Mouse (Mus musculus) left cerebral cortex, adult 9 months (tissue): ENCODE data around the gene Bace2.

ENCODE experiments used
- DNase-seq, 2 experiments: peaks; one replicate each; pipeline ENCODE4 v3.0.0; 2022; ENCODE audit warnings: low spot score in 2 of 2

Bace2 gene

DNA sequence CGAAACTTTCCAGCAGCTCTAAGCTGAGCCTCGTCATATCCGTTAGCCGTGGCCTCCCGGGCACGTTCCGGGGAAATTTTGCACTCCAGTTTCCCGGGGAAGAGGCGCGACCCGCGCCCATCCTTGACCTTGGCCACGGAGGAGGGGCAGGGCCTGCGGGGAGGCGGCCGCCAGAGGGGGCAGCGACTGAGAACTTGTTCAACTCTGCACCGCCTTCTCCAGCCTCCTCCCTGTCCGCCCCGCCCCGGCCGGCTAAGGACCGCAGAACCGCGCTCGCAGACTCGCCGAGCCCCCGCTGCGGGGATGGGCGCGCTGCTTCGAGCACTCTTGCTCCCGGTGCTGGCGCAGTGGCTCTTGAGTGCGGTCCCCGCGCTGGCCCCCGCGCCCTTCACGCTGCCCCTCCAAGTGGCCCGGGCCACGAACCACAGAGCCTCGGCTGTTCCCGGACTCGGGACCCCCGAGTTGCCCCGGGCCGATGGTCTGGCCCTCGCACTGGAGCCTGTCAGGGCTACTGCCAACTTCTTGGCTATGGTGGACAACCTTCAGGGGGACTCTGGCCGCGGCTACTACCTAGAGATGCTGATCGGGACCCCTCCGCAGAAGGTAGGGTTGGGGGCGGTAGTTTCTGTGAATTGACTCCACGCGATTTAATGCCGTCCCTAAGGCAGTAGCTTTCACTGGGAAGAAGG lies at the start of gene Bace2:
Gene Bace2, plus strand, starts transcription at position 244 of the 689 bp plus-strand sequence.
- peak in 1 of 2 experiments; percentile 28 for DNase-seq

GRCm38 (mm10) chr16:97307594-97307993 lies 48.9 kb upstream of the Bace2 start:
- no peak for DNase-seq

- no peak for DNase-seq
Observed at GRCm38 (mm10) chr16:97309796-97310569, 46.6 kb upstream of the Bace2 start.

GRCm38 (mm10) chr16:97310570-97310846 lies 46.0 kb upstream of the Bace2 start:
- DNase-seq: no peak

- DNase-seq: peak; percentile 23 to 90
Observed at GRCm38 (mm10) chr16:97312960-97313686, 43.4 kb upstream of the Bace2 start.

DNA sequence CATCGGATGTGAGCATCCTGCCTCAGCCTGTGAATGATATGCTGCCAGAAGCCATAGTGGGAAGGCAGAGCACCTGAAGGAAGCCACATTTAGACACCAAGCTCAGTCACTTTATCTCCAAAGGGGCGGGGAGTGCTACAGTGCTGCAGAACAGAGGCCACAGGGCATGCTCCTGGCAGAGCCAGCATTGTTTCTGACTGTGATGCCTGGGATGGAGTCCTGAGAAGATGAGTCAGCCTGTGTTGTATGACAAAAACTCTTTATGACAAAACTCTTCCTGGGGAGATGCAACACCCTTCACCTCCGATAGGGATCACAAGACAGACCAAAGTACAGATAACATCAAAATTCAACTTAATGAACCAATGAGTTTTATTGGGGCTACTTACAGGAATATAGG lies 35.0 kb upstream of the Bace2 start:
- no peak for DNase-seq

DNA sequence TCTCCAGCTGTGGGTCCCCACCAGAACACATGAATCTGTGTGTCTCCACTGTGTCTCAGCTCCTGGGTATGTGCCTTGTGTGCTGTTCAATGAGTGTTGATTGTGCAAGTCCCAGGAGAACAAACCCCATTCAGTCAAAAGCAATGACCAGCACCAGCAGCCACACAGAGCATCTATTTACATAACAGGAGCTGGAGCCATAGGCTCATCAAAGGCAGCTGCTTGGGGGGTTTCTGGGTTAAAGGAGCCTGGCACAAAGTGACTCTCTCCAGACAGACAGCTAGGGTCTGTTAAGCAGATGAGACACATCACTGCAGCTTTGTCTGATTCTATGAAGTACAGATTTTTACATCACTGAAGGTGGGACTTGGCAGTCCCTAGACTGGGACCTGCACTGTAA lies 33.9 kb upstream of the Bace2 start:
- peak; percentile 31 to 33 for DNase-seq

GRCm38 (mm10) chr16:97325975-97326374 lies 30.6 kb upstream of the Bace2 start:
- peak; percentile 20 to 76 for DNase-seq

DNA sequence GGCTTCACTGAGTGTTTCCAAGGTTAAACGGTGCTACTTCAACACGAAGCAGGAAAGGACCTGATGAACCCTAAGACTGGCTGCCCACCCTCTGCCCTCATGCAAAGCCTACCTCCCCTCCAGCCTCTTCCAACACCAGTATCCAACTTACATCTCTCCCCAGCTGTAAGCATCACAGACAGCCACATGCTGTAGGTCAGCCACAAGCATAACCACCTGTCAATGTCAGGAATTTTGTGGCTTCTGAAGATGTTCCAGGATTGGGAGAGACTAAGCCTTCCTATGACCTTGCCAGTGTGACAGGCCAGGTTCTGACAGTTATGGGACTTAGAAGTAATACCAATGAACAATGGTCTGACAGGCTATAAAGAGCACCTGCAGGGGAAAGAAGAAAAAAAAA lies 27.9 kb upstream of the Bace2 start:
- no peak for DNase-seq

- no peak for DNase-seq
Observed at GRCm38 (mm10) chr16:97353013-97353412, 3.5 kb upstream of the Bace2 start.

DNA sequence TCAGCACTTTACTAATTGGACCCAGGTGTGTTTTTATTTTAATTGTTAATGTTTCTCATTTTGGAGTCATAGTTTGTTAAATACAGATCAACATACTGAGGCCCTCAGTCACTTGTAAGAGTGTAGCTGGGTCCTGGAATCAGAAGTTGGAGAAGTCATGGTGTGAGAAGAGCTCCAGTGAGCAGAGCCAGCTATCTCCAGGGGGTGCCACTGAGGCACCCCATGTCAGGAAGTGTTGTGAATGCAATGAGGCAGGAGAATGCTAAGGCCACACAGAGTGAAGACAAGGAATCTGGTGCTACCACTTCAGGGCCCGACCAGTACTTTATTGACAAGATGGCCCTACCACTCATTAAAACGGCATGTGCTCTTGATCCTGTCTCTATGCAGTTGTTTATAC lies 1.9 kb upstream of the Bace2 start:
- DNase-seq: no peak

- peak; percentile 10 to 13 for DNase-seq
Observed at GRCm38 (mm10) chr16:97357188-97357821, 763 bp downstream of the Bace2 start.

- DNase-seq: no peak
Observed at GRCm38 (mm10) chr16:97362231-97362888, 5.8 kb downstream of the Bace2 start.

DNA sequence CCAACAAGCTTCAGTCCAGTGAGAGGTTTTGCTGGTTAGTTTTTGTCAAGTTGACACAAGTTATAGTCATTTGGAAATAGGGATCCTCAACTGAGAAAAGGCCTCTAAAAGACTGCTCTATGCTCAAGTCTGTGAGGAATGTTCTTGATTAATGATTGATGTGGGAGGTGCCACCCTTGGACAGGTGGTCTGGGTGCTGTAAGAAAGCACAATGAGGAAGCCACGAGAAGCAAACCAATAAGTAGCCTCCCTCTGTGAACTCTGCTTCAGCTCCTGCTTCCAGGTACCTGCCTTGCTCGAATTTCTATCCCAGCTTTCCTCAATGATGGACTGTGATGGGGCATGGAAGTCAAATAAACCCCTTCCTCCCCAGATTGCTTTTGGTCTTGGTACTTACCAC lies 9.6 kb downstream of the Bace2 start:
- no peak for DNase-seq

- DNase-seq: no peak
Observed at GRCm38 (mm10) chr16:97370258-97370657, 13.7 kb downstream of the Bace2 start.

GRCm38 (mm10) chr16:97387955-97388354 lies 31.4 kb downstream of the Bace2 start:
- no peak for DNase-seq

- no peak for DNase-seq
Observed at GRCm38 (mm10) chr16:97391289-97391688, 34.7 kb downstream of the Bace2 start.

DNA sequence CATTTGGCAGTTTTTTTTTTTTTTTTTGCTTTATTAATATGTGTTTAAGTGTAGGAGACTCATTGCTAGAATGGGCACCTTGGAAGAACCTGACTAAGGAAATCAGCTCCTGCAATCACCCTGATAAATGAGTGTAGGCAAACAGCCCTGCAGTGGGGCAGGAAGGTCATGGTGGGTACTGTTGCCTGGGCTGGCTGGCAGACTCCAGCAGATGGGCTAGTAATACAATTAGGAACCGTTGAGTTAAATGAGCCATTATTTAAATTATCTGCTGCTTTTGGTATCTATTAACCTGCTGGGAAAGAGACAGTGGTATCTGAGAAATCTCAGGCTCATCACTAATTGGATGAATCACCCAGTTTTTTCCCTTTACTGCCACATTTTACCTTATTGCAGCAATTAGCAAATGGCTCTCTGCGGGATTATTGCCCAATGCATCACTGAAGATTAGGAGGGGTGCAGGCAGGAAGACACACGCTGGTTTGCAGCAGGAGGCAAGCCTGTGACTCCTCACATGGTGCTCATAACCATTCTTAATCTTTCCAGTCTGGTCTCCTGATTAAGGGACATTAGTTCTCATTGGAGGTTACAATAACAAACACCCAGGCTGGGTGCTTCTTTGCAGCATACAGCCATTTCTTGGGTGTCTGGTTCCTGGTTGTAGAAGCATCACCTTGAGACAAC lies 35.3 kb downstream of the Bace2 start:
- DNase-seq: no peak

DNA sequence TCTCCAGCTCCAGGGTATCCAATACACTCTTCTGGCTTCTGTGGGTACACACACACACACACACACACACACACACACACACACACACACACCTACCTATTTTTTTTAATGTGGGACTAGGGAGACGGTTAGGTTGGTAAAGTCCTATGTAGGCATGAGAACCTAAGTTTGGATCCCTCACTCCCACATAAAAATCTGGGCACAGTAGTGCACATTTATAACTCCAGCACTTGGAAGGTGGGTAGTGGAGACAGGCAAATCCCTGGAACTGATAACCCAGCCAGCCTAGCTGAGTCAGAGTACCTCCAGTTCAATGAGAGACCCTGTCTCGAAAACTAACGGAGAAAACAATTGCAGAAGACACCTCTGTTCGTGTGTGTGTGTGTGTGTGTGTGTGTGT lies 39.9 kb downstream of the Bace2 start:
- peak; percentile 36 to 39 for DNase-seq

DNA sequence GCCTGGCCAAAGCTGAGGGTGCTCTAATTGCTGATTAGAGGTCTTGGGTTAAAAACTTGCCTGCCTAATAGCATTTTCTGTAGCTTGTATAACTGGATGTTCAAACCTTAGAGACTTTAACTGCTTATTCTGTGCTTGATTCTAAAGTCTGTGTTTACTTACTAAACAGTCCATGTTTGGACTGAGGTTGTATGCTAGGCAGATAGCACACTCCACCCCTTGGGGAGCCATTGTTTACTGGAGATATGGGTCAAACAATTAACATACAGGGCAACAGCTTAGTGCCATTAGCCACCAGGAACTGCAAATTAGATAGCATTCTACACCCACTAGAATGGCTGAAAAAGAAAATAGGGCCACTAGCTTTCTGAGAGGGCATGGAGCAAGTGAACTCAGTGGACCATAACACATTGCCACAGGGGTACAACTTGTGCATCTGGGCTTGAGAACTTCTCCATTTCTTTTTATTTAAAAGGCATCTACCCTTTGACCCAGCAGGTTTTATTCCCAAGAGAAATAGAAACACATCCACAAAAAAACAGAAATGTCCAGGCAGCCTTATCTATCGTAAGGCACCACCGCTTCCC lies 41.5 kb downstream of the Bace2 start:
- DNase-seq: no peak

- no peak for DNase-seq
Observed at GRCm38 (mm10) chr16:97399991-97400390, 43.4 kb downstream of the Bace2 start.
